Mouse (Mus musculus) kidney, adult 2 months (tissue): ENCODE data around the gene Fgf18. TPM values are rescaled to one million over a fixed set of nuclear protein-coding genes. Genes with fewer than 3 reads are reported as not detected.

Source experiments
- DNase-seq: peaks from one replicate; pipeline ENCODE4 v3.0.0; 2021
- H3K27ac ChIP-seq: fragments of 200-500 bp; 2 replicates; pipeline ENCODE4 v1.5.1; 2012; ENCODE audit warnings: low read depth, low read length, control low read depth, inconsistent platforms; ENCODE audit not compliant: insufficient read depth
- H3K27me3 ChIP-seq: fragments of 200-500 bp; replicated peaks from 2 replicates; pipeline ENCODE4 v1.6.1; 2012; ENCODE audit warnings: mild to moderate bottlenecking, moderate library complexity, low read length, inconsistent platforms; ENCODE audit not compliant: control insufficient read depth, insufficient read depth
- H3K36me3 ChIP-seq: fragments of 200-500 bp; 2 replicates; pipeline ENCODE4 v1.6.1; 2012; ENCODE audit warnings: mild to moderate bottlenecking, moderate library complexity, low read length, inconsistent platforms; ENCODE audit not compliant: control insufficient read depth, insufficient read depth
- H3K4me1 ChIP-seq: fragments of 200-500 bp; 2 replicates; pipeline ENCODE4 v1.6.1; 2011; ENCODE audit warnings: low read length; ENCODE audit not compliant: control insufficient read depth, insufficient read depth
- H3K4me3 ChIP-seq: fragments of 200-500 bp; 2 replicates; pipeline ENCODE4 v1.5.1; 2011; ENCODE audit warnings: mild to moderate bottlenecking, low read depth, low read length, control low read depth; ENCODE audit not compliant: insufficient read depth
- CTCF ChIP-seq: fragments of 200-500 bp; conservative IDR thresholded peaks from 2 replicates; pipeline ENCODE4 v1.5.1; 2011; ENCODE audit warnings: low read depth, mild to moderate bottlenecking, control low read depth, low read length, moderate library complexity, mixed read lengths; ENCODE audit not compliant: insufficient read depth, insufficient read length
- POLR2A ChIP-seq: fragments of 200-500 bp; IDR thresholded peaks from one replicate; pipeline ENCODE4 v1.6.1; 2011; ENCODE audit warnings: low read depth, low read length, control low read depth
- WGBS: fragments of 180-500 bp; shearing (Covaris S2); methylation state at CpG from one replicate; pipeline ENCODE4 v1.1.7; 2018; 5-methylcytosine and 5-hydroxymethylcytosine counted together
- polyA plus RNA-seq: library from polyadenylated mRNA; depleted of rRNA; stranded (reverse); fragments of >200 nt; gene quantifications from 2 replicates; pipeline ENCODE4 v1.2.3, GENCODE M21; 2012

Fgf18 gene
- polyA plus RNA-seq, 1 experiment: 0.50 TPM

DNA sequence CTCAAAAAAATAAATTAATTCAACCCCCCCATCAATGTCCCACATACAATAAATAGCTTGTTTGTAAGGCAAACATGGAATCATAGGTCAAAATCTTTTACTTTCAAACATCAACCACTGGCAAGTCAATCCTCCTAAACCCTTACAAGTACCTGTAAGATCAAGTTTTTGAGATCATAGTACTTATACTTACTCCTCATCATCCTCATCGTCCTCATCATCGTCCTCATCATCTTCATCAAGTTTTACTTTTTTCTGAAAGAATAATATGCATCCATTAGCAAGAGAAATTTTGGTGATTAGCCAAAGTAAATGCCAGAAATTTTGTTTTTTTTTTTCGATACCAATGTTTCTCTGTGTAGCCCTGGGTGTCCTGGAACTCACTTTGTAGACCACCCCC, 12.5 kb upstream of the Fgf18 start:
- DNase-seq: no peak
- Histone ChIP-seq H3K4me3 (no peak overlapping the region), H3K27me3 (no peaks in the 10 kb centered on the region), H3K36me3 (peaks cover 5% of the 10 kb centered on the region), H3K27ac (no peak overlapping the region), H3K4me1 (peaks cover 3% of the 10 kb centered on the region; the same call in 1 of the 2 replicates)
- TF ChIP-seq POLR2A (no peak), CTCF (no peak)
- WGBS: 87% methylated on average over 3 of the region's 3 CpGs

DNA sequence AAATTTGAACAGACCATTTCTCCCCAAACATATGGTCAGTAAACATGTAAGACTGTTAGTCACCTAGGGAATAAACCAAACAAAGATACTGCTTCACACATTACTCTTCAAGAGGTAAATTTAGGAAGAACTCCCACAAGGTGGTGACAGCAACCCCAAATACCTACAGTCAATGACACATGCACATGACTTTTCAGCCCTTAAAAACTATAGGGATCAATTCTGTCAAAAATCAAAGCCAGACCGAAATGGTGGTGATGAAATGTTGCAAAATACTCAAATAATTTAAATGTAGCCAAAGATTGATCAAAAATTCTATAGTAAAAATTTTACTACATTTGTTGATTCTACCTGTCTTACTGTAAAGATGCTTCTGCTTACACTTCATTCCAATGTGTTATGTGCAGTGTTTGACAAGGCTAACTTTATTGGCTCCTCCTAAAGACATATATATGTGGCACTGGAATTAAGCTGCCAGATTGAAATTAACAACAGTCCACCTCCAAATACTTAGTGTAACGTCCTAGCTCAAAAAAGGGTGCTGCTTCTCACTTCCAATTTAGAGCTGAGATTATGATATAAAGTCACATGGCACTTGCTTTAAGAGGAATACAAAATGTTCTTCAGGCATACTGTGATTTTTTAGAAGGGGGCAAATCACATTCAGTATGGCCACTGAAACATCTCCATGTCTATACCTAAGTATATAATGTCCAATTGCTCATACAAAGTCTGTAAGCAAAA, 10.4 kb upstream of the Fgf18 start:
- Histone ChIP-seq H3K27me3 (no peaks in the 10 kb centered on the region), H3K36me3 (peaks cover 7% of the 10 kb centered on the region), H3K27ac (no peak overlapping the region), H3K4me3 (no peak overlapping the region), H3K4me1 (peaks cover 3% of the 10 kb centered on the region; the same call in 1 of the 2 replicates)
- WGBS: 78% methylated on average over 2 of the region's 2 CpGs
- no peak for DNase-seq
- no peak for TF ChIP-seq POLR2A
- no peak for TF ChIP-seq CTCF

DNA sequence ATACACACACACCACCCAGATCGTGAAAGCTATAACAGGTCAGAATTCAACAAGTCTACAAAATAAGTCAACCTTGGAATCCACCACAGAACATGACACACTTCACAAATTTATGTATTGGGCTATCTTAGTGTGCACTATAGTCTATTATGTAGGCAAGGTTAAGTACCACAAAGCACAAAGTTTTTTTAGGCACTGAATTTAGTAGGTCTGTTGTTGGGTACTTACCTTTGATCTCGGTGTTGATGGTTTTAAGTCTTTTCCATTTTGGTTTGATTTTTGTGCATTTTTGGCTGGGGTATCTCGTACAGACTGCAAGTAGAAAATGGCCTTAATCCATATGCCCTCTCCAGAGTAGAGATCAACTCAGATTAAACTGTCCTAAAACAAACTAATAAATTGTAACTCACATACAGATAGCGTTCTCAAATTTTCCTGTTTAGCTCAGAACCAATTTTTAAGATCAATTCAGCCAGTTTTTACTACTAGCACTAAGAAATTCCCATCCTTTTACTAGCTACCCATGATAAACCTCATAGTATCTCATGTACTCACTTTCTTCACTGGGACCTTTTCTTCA, 9.3 kb upstream of the Fgf18 start:
- no peaks in the 10 kb centered on the region for H3K27me3 ChIP-seq
- DNase-seq: no peak
- no peak overlapping the region for H3K27ac ChIP-seq
- WGBS: 75% methylated on average over 4 of the region's 4 CpGs
- H3K36me3 ChIP-seq: peaks cover 9% of the 10 kb centered on the region
- H3K4me3 ChIP-seq: no peak overlapping the region
- H3K4me1 ChIP-seq: no peaks in the 10 kb centered on the region
- TF ChIP-seq CTCF (no peak), POLR2A (no peak)

DNA sequence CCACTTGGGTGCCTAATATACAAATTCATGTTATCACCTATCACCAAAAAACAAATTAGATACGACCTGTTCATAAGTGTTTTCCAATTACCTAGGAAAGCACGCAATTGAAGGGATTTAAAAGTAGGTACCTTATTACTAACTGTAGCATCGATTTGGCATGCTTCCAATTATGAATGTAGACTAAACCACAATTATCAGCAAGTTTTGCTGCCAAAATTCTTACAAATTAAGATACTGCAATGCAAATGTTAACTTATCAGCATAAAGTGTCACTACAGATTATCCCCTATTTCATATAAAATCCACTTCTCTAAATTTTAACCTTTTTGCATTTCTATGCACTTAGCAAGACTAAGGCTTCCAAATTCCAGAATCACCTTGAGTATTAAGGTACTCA, 7.3 kb upstream of the Fgf18 start:
- Histone ChIP-seq H3K4me1 (no peaks in the 10 kb centered on the region), H3K27ac (no peak overlapping the region), H3K36me3 (peaks cover 11% of the 10 kb centered on the region), H3K4me3 (no peak overlapping the region), H3K27me3 (no peaks in the 10 kb centered on the region)
- TF ChIP-seq CTCF (no peak), POLR2A (no peak)
- DNase-seq: no peak
- 87% methylated on average over 3 of the region's 3 CpGs for WGBS

DNA sequence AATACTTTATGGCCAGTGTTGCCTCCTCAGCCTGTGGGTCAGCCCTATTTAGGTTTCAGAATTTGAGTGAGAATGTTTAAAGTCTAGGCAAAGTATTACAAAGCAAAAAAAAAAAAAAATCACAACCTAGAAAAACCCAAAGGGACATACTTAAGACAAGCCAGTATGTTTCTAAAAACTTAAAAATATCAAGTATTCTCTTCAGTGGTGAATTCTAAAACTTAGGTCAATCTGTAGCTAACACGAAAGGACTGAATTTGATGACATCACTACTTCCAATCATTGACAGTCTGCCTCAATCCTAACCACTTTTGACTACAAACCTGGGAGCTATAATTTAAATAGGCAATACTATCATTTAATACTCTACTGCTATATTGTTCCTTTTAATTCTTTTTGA, 5.8 kb upstream of the Fgf18 start:
- Histone ChIP-seq H3K36me3 (peaks cover 11% of the 10 kb centered on the region), H3K27me3 (no peaks in the 10 kb centered on the region), H3K4me3 (no peak overlapping the region), H3K4me1 (no peaks in the 10 kb centered on the region; the same call in 1 of the 2 replicates), H3K27ac (no peak overlapping the region)
- TF ChIP-seq CTCF (no peak), POLR2A (no peak)
- no peak for DNase-seq
- WGBS: 88% methylated on average over 1 of the region's 1 CpGs

DNA sequence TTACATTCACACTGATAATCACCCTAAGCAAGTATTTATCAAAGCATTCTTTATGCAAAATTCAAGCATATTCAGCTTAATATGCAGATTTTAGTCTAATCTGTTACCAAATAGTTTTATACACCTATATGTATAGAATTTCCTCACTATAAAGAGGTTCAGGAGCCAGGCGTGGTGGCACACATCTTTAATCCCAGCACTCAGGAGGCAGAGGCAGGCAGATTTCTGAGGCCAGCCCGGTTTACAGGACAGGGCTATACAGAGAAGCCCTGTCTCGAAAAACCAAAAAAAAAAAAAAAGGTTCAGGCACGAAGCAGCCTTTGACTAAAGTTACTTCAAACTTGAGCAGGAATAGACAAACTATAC, 4.6 kb upstream of the Fgf18 start:
- no peak for TF ChIP-seq CTCF
- TF ChIP-seq POLR2A: no peak
- peaks cover 11% of the 10 kb centered on the region for H3K36me3 ChIP-seq
- 82% methylated on average over 4 of the region's 4 CpGs for WGBS

DNA sequence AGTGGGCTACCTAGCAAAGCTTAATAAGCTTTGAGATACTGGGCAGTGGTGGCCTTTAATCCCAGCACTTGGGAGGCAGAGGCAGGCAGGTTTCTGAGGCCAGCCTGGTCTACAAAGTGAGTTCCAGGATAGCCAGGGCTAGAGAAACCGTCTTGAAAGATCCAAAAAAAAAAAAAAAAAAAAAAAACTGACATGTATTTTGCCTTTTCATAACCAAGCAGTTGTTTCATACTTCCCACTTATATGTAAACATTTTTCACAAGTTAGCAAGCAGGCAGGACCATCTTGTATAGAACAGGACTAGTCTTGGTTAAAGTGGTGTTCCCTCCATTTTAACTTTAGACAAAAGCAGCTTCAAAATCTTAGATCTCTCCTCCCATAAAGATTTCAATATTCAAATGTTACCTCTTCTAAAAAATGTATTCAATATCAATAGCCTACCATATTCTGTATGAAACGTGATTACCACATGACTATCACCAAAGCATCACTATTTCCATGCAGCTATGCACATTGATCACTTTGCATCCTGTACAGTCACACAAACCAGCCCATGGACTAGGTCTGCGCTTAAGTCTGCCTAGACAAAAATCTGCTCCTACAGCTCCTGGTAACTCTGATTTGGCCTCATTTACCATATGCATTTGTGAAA, 4.1 kb upstream of the Fgf18 start:
- TF ChIP-seq CTCF (no peak), POLR2A (no peak)
- H3K27ac ChIP-seq: no peak overlapping the region
- no peak for DNase-seq
- WGBS: 76% methylated on average over 3 of the region's 3 CpGs
- peaks cover 8% of the 10 kb centered on the region for H3K36me3 ChIP-seq
- no peak overlapping the region for H3K4me3 ChIP-seq
- no peaks in the 10 kb centered on the region; the same call in 1 of the 2 replicates for H3K4me1 ChIP-seq
- H3K27me3 ChIP-seq: no peaks in the 10 kb centered on the region

More for the DNA sequence above, 4.6 kb upstream of the Fgf18 start:
- H3K4me1 ChIP-seq: no peaks in the 10 kb centered on the region; the same call in 1 of the 2 replicates
- no peaks in the 10 kb centered on the region for H3K27me3 ChIP-seq
- no peak overlapping the region for H3K4me3 ChIP-seq
- H3K27ac ChIP-seq: no peak overlapping the region
- no peak for DNase-seq
